Mouse (Mus musculus) thymus, postnatal 25 days (tissue): Measurements from ENCODE around the gene Klhl3.
"Not testable (repeated sequence)": the region's sequence is repeated elsewhere in the genome, so short reads cannot be mapped to it uniquely, and the experiment has no call there.

ENCODE experiments used
- DNase-seq: peaks from one replicate; pipeline ENCODE4 v3.0.0; 2022

Gene Klhl3

GRCm38 (mm10) chr13:58113061-58113900 lies at the start of gene Klhl3:
Gene Klhl3, minus strand, starts transcription at chr13:58113592.
- DNase-seq: peak; percentile 85

GRCm38 (mm10) chr13:58160761-58161160 lies 47.4 kb upstream of the Klhl3 start:
- DNase-seq: no peak

GRCm38 (mm10) chr13:58158099-58158912 lies 44.9 kb upstream of the Klhl3 start:
- peak; percentile 89 for DNase-seq

DNA sequence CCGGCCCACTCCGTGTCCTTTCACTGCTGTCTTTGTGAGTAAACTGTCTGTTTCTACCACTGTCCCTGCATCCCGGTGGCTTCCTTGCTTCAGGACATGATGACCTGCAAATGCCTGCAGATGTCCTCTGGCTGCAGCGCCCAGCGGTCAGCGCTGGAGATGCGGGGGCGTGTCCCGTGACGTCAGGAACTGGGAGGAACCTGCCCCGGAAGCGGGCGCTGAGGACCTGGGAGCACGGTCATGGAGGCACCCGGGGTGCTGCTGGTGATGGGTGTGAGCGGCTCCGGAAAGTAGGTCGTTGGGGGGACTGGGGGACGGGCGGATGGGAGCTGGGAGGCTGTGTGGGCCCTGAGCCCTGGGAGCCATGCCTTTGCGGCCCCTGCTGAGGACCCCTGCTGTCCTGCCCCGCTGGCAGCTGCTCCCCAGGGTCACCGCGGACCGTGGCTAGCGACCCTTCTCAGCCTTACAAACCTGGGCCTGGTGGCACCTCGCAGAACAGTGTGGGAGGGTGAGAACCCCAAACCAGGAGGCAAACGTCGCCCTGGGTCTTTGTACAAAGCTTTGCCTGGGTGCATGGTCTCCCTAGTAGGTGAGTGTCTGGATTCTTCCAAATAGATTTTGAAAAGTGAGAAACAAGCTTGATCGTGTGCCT lies 44.2 kb upstream of the Klhl3 start, which contains the start of gene Idnk:
Gene Idnk (plus strand): TSS at position 203 of the 652 bp plus-strand sequence.
- peak; percentile 87 for DNase-seq

DNA sequence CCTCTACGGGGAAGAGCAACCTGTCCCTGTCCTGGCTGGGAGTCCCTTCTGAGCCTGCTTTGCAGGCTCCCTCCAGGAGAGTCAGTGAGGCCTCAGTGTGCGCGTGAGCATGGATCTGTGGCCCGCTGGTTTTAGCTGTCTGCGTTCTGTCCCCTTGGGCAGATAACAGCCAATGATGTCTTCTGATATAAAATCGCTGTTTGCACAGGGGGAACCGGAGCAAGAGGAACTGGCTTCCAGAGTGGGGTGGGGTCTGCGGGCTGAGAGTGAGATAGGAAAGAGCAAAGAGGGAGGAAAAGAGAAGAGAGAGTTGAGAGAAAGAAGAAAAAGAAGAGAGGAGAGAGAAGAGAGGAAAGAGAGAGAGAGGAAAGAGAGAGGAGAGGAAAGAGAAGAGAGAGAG lies 43.6 kb upstream of the Klhl3 start:
- peak; percentile 11 for DNase-seq

DNA sequence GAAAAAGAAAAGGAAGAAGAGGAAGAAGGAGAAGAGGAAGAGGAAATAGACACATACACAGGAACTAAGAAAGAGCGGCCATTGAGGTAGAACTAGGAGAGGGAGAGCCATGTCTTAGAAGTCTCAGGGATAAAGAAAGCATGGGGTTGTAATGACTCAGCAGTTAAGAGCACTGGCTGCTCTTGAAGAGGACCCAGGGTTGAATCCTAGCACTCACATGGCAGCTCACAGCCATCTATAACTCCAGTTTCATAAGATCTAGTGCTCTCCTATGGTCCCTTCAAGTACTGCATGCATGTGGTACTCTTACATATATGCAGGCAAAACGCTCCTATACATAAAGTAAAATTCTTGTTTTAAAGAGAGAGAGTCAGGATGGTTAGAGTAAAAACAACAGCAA lies 42.6 kb upstream of the Klhl3 start:
- DNase-seq: peak; percentile 30

- DNase-seq: no peak
Observed at GRCm38 (mm10) chr13:58150442-58150841, 37.0 kb upstream of the Klhl3 start.

- DNase-seq: no peak
Observed at GRCm38 (mm10) chr13:58149629-58150028, 36.2 kb upstream of the Klhl3 start.

GRCm38 (mm10) chr13:58149033-58149558 lies 35.7 kb upstream of the Klhl3 start:
- DNase-seq: no peak

- peak; percentile 43 for DNase-seq
Observed at GRCm38 (mm10) chr13:58148256-58148831, 35.0 kb upstream of the Klhl3 start.

- no peak for DNase-seq
Observed at GRCm38 (mm10) chr13:58147760-58148159, 34.4 kb upstream of the Klhl3 start.

DNA sequence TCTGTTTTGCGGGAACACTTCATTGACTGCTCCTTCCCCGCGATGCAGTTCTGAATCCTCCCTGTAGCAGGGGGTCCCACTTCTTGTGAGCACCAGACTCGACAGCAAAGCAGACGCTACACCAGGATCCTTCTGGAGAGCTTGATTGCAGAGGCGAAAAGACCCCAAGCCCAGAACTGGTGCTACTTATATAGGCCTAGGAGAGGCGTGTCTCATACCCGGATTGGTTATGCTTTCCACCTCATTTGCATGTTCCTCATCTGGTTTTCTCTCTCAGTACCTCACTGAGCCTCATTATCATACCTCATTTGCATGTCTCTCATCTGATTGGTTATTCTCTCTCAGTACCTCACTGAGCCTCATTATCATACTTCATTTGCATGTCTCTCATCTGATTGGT lies 33.2 kb upstream of the Klhl3 start:
- not testable (repeated sequence) for DNase-seq

DNA sequence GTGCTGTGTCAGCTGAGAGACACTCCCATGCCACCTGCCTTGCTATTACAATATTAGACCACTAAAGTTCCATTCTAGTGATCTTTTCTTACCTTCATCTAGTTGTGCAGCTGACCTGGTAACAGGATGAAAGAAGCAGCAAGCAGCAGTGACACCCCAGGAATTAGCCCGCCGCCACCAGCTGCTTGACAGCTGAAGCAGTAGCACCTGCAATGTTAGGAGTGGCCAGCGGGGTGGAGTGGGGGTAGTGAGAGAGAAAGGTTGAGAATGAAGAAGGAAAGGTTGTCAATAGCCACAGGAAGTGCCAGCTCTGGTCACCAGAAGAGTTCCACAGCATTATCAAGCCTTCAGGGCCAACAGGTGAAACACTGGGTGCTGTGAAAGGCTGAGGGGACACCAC lies 18.3 kb upstream of the Klhl3 start:
- DNase-seq: no peak

GRCm38 (mm10) chr13:58129687-58130246 lies 16.4 kb upstream of the Klhl3 start:
- peak; percentile 7 for DNase-seq

DNA sequence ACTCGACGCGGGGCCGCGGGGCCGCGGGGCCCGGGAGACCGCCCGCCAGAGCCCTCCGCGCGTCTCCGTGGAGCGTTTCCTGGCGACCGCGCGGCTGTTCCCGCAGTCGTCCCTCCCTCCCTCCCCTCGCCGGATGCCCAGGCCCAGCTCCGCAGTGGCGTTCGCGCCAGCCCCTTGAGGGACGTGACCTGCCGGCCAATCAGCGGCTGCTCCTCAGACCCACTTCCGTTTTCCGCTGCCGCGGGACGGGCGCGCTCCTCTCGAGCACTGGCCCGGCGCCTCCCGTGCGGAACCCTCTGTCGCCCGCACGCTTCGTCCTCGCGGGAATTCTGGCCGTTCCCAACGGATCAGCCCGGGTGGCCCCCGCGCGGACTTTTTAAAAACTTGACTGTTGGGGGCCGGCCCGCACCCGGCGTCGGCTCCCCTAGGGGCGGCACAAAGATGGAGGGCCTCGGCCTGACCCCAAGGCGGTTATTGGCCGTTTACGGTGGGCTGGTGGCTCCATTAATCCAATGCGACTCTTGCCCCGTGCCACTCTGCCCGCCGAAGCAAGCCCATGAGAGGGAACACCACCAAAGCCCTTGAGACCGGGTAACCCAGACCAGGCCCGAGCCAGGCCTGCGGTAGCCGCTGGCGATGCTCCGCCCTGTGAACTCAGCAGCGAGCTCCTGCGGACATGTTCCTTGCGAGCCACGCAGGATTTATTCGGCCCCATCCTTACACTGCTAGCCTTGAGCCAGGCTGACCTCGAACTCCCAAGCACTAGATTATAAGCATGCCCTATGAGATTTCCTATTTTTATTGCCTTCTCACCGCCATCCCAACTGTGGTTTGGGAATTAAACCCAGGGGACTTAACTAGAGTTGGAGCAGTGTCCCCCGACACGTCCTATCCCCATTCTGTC lies 15.6 kb upstream of the Klhl3 start:
- DNase-seq: peak; percentile 94

DNA sequence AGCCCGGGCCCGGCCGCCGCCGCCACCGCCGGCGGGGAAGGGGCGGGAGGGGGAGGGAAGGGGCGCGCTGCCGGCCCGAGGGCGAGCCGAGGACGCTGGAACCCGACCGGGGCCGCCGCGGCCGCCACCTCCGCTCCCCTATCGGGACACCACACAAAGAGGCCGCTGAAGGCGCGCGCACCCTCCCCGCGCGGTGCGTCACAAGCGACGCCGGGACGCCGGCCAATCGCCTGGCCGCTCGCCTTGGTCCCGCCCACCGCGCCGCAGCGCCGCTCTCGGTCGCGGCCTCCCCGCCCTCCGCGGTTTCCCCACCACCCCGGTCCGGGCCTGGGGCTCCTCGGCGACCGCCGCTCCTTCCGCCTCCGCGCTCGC lies 15.0 kb upstream of the Klhl3 start, which contains the start of gene Hnrnpa0:
Gene Hnrnpa0 (minus strand): TSS at position 161 of the 372 bp plus-strand sequence.
- DNase-seq: peak; percentile 95

DNA sequence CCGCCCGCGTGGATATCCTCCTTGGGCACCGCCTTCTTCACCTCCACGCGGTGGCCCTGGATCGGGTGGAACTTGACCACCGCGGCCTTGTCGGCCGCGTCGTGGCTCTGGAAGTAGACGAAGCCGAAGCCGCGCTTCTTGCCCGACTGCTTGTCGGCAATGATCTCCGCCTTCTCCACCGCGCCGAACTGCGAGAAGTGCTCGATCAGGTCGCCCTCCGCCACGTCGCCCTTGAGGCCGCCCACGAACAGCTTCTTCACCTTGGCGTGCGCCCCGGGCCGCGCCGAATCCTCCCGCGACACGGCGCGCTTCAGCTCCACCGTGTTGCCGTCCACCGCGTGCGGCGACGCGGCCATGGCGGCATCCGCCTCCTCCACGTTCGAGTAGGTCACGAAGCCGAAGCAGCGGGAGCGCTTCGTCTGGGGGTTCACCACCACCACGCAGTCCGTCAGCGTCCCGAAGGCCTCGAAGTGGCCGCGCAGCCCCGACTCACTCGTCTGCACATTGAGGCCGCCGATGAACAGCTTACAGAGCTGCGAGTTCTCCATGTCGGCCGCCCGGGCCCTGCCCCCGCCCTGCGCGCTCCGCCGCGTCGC lies 14.5 kb upstream of the Klhl3 start:
- no peak for DNase-seq

DNA sequence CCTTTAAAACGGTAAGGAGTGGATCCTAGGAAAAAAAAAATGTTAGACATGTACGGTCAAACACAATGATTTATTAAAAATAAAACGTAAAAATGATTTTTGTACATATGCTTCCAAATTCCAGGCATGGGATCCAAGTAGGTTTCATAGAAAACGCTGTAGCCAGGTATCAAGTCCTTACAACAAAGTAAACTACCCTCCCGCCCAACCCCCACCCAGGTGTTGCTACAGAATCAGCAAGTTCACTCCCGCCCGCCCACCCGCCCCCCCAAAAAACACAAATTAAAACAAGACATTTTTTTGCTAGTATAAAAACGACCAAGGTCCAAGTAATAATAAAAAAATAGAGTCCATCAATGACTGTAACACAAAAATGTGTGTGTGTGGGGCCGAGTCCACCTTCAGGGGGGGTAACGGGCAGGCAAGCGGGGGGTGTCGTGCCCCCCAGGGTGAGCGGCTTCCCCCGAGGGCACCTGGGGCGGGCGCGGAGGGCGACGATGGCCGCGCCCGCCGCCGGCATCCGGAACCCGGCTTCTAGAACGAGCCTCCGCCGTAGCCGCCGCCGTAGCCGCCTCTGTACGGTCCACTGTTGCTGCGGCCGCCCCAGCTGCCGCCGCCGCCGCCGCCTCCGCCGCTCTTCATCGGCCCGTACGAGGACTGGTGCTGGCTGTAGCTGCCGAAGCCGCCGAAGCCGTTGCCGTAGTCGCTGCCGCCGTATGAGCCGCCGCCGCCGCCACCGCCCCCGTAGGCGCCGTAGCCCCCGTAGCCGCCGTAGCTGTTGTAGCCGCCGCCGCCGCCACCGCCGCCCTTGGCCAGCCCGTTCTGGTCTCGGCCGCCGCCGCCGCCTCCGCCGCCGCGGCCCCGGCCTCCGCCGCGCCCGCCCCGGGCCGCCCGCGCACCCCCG lies 13.7 kb upstream of the Klhl3 start:
- DNase-seq: peak; percentile 53

DNA sequence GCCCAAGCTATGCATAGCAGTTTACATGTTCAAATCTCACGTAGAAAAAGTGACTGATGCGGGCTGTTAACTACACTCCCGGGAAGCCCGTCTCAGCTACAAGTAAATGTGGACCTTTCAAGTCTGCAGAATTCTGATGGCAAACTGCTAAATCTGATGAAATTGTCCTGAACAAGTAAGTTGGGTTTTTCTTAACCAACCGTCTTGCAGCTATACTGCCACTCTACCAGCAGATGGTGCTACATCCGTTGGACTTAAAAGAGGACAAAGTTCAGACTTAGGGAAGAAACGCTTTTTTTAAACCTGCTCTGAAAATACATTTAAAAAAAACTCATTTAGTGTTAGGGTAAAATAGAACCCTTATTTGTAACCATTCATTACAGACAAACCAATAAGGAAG lies 12.7 kb upstream of the Klhl3 start:
- DNase-seq: peak; percentile 52

- no peak for DNase-seq
Observed at GRCm38 (mm10) chr13:58124989-58125388, 11.6 kb upstream of the Klhl3 start.
